Mouse (Mus musculus): ENCODE measurements around the gene Bmp5.
"Not testable (repeated sequence)": the region's sequence is repeated elsewhere in the genome, so short reads cannot be mapped to it uniquely, and the experiment has no call there.

Gene Bmp5

GRCm38 (mm10) chr9:75775129-75775845, at the start of gene Bmp5:
Gene Bmp5 (plus strand): TSS chr9:75775364.
- DNase-seq (ENCODE audit: low spot score) = no peak

- no peak for DNase-seq (ENCODE audit: low spot score)
Measured at GRCm38 (mm10) chr9:75760075-75760474, 15.1 kb upstream of the Bmp5 start.

- DNase-seq (ENCODE audit: low spot score) = no peak
Measured at GRCm38 (mm10) chr9:75761567-75761966, 13.6 kb upstream of the Bmp5 start.

DNA sequence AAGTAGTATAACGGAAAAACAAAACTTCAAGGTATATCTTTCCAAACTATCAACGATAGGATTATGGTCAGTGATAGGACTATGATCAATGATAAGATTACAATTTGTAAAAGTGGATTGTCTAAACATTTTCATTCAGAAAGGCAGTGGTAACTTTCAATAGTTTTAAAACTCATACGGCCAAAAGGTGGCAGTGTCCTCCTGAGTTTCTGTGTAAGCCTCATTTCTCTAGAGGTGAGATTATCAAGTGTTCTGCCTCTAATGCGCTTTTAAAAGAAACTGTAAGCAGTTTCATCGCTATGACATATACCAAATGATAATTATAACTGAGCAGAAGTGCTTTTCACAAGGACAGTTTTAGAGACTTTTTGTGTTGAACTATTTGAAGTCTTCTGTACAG, 12.7 kb upstream of the Bmp5 start:
- DNase-seq (ENCODE audit: low spot score) = peak; percentile 55

DNA sequence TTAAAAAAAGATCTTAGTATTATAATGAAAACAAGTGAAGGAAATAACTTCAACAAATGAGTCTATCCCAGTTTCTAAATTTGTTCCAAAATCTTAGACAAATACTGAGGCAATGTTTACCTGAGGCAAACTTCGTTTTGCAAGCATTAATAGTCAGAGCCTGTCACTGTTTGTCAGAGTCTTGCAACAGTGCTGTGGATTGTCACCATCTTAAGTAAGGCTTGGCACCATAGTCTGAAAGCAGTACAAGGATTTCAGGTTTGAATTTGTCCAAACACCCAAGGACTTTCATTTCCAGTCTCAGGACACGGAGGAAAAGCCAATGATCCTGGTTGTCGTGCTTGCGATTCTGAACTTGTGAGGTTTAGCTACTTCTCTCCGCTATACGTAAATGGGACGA, 10.4 kb upstream of the Bmp5 start:
- no peak for DNase-seq (ENCODE audit: low spot score)

GRCm38 (mm10) chr9:75766521-75766920, 8.6 kb upstream of the Bmp5 start:
- no peak for DNase-seq (ENCODE audit: low spot score)

DNA sequence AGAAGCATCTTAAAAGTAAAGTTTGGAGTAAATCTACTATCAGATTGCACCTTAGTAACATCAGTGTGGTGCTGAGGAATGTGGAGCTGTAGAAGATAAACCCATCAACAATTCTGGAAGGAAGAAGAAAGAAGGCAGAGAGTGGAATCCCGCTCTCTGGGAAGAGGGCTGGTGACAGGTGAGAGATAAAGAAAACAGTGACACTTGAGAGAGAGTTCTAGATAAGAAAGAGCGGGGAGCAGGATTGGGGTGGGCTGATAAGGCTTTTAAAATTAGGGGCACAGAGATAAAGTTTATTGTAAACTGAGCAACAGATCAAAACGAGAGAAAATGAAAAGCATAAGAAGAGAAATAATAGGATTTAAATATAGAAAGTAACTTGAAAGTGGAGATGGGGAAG, 6.1 kb upstream of the Bmp5 start:
- DNase-seq (ENCODE audit: low spot score) = no peak

GRCm38 (mm10) chr9:75776153-75776552, 989 bp downstream of the Bmp5 start:
- DNase-seq (ENCODE audit: low spot score) = no peak

- DNase-seq (ENCODE audit: low spot score) = no peak
Measured at GRCm38 (mm10) chr9:75778762-75779346, 3.7 kb downstream of the Bmp5 start.

GRCm38 (mm10) chr9:75780558-75781276, 5.6 kb downstream of the Bmp5 start:
- DNase-seq (ENCODE audit: low spot score) = no peak

DNA sequence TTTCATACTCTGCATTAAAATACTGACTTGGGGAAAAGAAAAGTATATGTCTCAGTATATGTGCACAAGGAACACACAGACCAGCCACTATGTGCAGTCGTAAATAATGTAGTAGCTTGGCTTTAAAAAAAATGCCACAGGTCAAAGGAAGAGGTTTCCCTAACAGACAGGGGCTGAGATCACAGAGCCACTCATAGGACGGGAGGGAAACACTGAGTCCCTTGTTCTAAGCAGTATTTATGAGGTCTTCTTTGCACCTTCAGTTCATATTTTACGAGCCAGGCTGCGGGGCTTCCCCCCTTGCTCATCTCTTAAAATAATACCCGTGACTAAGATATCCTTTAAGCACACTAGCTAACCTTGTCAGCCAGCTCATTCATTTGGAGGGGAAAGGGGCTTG, 6.4 kb downstream of the Bmp5 start:
- DNase-seq (ENCODE audit: low spot score) = no peak

DNA sequence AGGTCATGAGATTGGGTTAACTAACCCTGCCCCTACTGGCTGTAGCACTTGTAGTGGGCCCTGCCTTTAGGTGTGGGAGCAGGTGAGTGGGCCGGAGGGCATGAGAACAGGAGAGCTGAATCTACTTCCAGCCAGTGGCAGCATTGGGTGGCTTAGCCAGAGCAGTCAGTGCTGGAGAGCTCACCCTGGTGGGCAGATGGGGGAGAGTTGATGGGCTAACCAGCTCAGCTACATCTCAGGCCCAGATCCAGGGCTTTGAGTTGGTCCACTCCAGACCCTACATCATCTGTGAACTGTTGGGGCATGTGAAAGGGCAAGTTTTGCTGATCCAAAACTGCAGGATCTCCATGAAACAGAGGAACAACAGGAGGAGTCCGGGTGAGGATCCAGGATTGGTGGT, 8.4 kb downstream of the Bmp5 start:
- no peak for DNase-seq (ENCODE audit: low spot score)

DNA sequence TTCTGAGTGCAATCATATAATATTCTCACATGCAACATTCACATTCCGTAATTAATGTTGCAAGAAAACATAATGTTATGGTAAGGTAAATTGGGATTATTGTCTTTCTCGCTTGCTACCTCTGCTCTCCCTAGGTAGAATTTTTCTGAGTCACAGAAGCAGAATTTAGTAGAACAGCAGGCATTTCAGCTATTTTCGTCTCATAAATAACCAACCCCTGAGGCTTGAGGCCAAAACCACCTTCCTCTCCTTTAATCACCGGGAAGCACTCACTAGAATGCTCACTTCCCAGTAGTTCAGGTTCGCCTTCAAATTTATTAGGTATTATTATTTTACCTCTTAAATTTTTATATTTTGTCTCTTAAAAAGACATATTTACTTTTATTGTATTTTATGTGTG, 10.8 kb downstream of the Bmp5 start:
- DNase-seq (ENCODE audit: low spot score) = no peak

DNA sequence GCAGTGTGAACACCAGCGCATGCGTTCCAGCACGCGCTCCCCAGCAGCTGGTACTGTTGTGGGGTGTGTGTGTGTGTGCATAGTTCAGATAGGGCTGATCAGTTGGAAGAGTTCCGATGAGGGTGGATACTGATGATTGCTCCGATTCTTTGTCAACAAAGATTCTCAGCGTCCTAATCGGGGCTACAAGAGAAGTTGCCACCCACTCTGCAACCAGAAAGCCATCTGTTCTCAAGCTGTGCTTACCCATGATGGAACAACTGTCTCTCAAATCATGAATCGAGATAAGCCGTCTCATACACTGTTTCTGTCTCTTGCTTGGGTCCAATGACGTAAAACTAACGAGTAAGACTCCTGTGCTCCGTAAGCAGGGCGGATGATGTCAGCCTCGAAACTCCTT, 12.0 kb downstream of the Bmp5 start:
- peak; percentile 56 for DNase-seq (ENCODE audit: low spot score)

DNA sequence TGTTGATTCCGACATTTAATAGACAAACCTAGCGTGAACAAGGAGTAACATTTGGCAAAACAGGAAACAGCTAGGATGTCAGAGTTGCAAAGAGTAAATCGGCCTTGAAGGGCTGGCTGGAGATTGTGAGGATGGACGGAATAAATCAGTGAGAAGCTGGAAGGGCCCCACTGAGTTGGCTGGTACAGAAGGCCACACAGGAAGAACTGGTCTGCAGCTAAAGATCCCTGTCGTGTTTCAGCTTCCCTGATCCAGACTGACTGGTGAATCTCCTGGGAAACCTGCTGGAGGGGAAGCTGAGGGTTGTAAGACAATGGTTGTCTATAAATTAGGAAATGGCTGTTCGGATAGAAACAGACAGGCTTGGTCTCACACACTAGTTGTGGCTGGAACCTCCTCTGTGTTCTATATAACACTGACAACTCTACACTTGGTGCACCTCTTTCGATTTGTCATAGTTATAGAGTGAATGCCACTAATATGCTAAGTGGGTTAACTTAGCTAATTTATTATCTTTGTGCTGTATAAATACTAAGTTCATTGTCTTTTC, 14.8 kb downstream of the Bmp5 start:
- DNase-seq (ENCODE audit: low spot score) = no peak

DNA sequence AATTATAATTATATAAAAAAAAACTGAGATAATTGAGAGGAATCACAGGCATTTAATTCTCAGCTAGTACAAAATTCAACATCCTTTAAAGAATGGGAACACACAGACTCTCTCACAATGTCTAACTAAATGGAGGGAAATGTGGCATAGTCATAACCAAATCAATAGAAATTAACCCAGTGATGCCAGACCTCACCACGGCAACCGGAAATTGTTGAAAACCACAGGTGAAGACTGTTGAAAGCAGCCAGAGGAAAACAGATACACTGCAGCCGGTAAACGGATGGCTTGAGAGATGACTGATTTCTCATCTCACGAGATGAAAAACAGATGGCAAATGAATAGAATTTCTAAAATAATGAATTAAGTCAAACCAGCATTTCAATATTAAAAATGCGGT, 29.8 kb downstream of the Bmp5 start:
- DNase-seq (ENCODE audit: low spot score) = no peak

GRCm38 (mm10) chr9:75808179-75808578, 33.0 kb downstream of the Bmp5 start:
- DNase-seq (ENCODE audit: low spot score) = not testable (repeated sequence)

DNA sequence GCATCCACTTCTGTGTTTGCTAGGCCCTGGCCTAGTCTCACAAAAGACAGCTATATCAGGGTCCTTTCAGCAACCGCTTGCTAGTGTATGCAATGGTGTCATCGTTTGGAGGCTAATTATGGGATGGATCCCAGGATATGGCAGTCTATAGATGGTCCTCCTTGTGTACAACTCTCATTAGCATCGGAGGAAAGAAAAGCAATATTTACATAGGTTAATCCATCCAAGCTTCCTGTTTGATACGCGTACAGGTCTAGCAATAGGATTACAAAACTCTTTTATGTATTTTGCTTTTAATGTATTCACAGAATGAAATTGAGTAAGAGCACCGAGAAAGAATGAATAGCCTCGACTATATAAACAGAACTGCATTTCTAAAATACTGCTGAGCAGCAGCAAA, 33.5 kb downstream of the Bmp5 start:
- DNase-seq (ENCODE audit: low spot score) = no peak

DNA sequence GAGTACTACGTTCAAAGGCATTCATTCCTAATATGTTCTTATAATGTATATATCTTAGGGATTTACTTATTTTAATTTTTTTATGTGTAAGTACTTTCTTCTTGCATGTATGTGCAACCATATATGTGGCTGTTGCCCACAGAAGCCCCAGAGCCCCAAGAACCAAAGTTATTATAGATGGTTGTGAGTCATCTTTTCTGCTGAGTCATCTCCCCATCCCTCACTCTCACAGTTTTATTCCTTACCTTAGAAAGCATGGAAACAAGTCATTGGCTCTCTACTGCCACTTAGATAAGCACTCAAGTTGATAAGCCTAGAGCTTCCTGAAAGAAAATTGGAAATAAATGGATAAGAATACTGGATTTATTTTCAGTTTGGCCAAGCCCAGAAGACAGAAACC, 40.0 kb downstream of the Bmp5 start:
- DNase-seq (ENCODE audit: low spot score) = no peak

DNA sequence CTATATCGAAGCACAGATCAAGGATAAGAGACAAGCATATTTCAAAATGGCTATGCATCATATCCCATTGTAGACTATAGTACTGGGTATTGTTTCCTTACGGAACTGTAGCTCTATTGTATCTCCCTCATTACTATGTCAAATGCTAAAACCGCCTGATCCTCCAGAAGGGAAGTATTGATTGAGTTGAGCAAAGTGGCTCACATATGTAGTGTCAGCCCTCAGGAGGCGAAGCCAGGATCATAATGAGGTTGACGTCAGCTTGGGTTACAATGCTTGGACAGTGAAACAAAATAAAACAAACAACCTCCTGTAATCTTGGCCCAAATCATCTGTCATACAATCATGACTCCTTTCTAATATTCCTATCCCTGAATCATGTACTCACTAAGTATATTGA, 43.2 kb downstream of the Bmp5 start:
- no peak for DNase-seq (ENCODE audit: low spot score)

DNA sequence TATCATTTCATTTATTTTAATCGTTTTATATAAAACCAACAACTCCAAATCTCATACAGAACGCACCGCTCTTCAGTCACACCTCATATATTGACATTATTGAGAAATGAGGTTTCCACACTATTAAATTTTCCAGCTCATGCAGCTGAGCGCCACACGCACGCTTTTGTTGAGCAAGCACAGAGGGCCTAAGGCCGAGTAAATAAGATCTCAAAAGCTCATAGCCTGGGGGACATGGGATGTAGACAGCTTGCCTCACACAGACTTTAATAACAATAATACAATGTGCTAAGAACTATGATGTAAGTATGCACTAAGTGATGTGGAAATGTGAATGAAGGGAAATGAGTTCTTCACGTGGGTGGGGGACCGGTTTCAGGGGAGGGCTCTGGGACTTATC, 57.3 kb downstream of the Bmp5 start:
- DNase-seq (ENCODE audit: low spot score) = no peak

DNA sequence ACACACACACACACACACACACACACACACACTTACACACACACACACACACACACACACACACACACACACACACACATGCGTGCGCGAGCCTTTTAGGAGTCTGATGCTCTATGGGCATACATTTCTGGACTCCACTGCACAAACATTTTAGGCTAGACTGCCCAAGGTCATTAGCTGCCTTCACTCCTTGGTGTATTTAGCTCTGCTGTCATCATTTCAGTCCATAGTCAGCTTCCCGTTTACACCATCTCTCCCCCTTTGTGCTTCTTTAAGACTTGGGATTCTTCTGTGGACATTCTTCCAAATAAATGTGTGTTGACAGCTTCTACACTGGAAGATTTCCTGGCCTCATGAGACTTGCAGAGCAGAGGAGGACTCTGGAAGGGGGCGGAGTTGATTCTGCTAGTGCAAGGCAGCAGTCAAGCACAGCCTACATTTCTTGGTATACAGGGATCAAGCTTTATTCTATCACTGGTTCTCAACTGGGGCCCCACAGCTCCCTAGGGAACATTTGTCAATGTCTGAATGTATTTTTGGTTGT, 58.1 kb downstream of the Bmp5 start:
- no peak for DNase-seq (ENCODE audit: low spot score)

DNA sequence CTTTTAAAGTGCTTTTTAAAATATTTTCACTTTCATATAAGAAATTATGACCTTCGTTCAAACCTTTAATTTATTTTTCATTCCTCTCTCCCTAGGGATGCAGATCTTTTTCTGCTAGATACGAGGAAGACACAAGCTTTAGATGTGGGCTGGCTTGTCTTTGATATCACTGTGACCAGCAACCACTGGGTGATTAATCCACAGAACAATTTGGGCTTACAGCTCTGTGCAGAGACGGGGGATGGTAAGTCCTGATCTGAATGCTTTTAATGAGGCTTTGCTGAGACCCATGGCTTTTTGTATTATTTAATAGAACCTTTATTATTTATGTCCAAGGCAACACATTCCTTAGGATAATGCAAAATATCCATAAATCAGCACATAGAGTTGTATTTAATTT, 64.3 kb downstream of the Bmp5 start:
- DNase-seq (ENCODE audit: low spot score) = no peak
